Mouse (Mus musculus) heart, postnatal 0 days (tissue): Measurements from ENCODE around the gene Slc35d1.

ENCODE experiments used
- CTCF ChIP-seq: IDR thresholded peaks from 2 replicates; pipeline ENCODE4 v1.5.1; 2016; ENCODE audit warnings: antibody characterized with exemption, control low read depth, low read depth
- EP300 ChIP-seq: IDR thresholded peaks from 2 replicates; pipeline ENCODE4 v1.6.1; 2016; ENCODE audit warnings: antibody characterized with exemption, low read depth

GRCm38 (mm10) chr4:103200046-103200445 is 14.9 kb downstream of the Slc35d1 start:
- TF ChIP-seq CTCF: no peak
- no peak for TF ChIP-seq EP300
